Mouse (Mus musculus): ENCODE measurements at regions not wholly inside any gene's neighbourhood (a gene's known extent, or its start where the extent isn't known, plus 50 kb on each side); places are given as distances from the start of the nearest gene placed in this dataset.

DNA sequence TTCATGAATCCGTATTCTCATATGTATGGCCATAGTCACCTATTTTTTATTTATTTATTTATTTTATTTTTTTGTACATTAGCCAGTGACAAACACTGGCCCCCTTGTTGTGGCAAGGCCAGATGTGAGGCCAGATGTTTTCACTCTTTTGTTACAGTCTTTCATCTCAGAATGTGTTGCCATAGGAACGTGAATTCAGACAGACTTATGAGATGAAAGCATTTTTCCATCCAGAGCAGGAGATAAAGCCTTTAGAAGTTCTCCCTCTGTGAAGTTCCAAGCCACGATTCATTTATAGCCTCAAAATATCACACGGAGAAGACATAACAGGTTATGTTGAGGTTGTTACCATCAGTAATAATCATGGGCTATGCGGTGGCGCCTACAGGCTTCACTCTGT, 220.9 kb downstream of the Arpp21 start:
- peak; percentile 21 for DNase-seq (ENCODE audit: low read depth, low spot score)

DNA sequence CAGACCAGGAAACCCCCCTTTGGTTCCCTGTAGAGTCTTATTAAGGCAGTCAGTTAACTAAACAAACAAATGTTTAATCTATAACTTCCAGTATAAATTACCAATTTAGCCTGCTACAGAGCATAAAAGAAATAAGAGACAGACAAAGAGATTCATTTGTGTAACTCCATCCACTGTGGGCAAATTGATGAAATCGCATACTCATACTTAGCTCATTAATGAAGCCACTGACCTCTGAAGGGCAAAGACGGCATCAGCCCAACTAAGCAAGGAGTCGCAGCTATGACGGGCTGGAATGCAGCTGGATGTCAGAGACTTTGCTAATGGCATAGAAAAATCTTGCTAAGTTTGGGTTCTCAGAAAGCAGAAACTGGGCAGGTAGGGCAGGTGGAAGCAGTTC, 241.3 kb downstream of the Arpp21 start:
- DNase-seq (ENCODE audit: low read depth, low spot score), result no peak

- no peak for DNase-seq (ENCODE audit: low read depth, low spot score)
Measured at GRCm38 (mm10) chr9:111993844-111994243, 241.9 kb downstream of the Arpp21 start.

- DNase-seq (ENCODE audit: low read depth, low spot score), result no peak
Measured at GRCm38 (mm10) chr9:111990060-111990459, 245.7 kb downstream of the Arpp21 start.

DNA sequence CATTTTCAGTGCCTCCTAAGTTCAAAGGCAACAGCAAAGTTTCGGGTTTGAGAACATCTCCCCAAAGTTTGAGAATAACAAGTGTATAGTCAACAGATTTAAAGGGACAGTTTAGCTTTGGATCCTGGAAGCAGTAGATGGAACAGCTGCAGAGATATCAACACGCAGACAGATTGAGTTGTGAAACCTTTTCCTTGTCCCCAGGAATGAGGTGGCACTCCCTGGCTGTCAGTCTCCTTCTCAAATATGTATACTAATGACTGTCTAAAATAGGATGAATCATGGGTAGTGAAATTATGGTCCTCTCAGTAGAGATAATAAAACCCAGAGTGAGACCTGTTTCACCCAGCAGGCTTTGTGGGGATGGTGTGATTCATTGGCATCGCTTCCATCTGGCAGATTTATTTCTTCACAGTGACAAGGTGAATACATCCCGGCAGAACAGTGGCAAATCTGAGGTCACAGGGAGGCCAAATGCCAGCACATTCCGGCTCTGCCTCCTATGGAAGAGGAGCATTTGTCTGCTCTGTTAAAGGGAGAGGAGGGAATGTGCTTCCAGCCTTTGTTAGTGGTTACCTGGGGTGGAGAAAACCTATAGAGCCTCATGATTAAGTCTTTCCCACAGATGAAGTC, 272.2 kb downstream of the Arpp21 start:
- peak; percentile 88 for DNase-seq (ENCODE audit: low read depth, low spot score)

- peak; percentile 17 for DNase-seq (ENCODE audit: low read depth, low spot score)
Measured at GRCm38 (mm10) chr9:111957799-111958198, 267.7 kb upstream of the Stac start.

- DNase-seq (ENCODE audit: low read depth, low spot score), result peak; percentile 73
Measured at GRCm38 (mm10) chr9:111939271-111940067, 249.3 kb upstream of the Stac start.

DNA sequence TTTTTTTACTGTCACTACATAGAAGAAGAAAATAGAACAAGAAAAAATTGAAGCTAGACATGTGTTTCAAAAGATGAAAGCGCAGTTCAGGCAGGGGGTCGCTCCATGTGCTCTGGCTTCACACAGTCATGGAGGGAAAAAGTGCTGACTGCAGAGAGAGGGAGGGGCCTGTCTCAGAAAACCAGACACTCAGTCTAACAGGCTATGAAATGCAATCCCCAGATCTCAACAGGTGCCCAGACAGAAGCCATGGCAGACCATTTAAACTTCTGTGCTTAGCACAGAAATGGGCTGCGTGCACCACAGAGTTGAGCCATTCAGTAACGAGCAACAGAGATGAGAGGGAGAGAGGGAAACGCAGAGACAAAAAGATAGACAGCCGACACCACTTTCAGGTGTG, 242.3 kb upstream of the Stac start:
- DNase-seq (ENCODE audit: low read depth, low spot score), result no peak

DNA sequence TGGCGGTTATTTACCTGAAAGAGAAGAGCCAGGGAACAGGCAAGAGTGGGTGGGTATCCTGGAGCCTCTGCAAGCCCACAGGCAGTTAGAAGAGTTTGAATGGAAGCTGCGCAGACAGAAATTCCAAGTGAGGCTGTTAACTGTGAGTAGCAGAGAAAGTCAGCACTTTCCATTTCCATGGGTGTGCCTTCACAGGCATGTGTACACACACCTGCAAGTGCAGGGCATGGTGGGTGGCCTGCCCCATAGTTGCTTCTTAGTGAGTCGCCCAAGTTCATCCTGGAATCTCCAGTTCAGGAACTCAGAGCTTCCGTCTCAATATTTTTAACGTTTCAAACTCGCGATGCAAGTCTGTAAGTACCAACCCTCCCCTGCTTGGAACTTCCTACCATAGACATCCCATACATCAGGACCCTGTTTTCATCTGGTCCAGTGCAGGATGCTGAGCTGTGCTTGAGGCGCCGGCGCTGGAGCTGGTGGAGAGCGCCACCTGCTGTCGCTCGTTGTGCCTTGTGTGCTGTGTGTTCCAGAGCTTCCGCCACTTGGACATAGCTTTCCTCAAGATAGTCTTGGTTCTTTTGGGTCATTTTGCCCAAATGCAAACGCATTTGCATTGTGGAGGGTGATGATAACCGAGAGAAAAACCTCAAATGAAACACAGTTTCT, 228.3 kb upstream of the Stac start:
- DNase-seq (ENCODE audit: low read depth, low spot score), result peak; percentile 87

- DNase-seq (ENCODE audit: low read depth, low spot score), result peak; percentile 76
Measured at GRCm38 (mm10) chr9:111916684-111917535, 226.8 kb upstream of the Stac start.

GRCm38 (mm10) chr9:111908806-111909205, 218.7 kb upstream of the Stac start:
- DNase-seq (ENCODE audit: low read depth, low spot score), result no peak

- no peak for DNase-seq (ENCODE audit: low read depth, low spot score)
Measured at GRCm38 (mm10) chr9:111900196-111900595, 210.0 kb upstream of the Stac start.

DNA sequence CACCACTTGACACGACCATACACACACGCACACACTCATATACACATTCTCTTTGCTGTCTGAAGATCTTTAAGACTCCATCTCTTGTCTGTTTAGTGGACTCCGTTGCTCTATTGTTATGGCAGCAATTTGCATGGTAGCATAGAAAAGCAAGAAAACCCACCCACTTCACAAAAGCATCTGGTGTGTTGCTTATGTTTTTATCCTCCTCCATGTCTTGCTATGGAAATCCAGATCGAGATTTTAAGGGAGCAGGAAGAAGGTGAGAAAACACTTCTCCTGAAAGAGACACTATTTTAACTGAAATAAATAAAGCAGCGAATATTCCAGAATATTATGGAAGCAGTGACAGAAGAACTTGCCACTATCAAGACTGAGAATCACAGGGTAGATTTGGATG, 207.5 kb upstream of the Stac start:
- DNase-seq (ENCODE audit: low read depth, low spot score), result peak; percentile 68

GRCm38 (mm10) chr9:111879710-111880109, 189.6 kb upstream of the Stac start:
- DNase-seq (ENCODE audit: low read depth, low spot score), result no peak

DNA sequence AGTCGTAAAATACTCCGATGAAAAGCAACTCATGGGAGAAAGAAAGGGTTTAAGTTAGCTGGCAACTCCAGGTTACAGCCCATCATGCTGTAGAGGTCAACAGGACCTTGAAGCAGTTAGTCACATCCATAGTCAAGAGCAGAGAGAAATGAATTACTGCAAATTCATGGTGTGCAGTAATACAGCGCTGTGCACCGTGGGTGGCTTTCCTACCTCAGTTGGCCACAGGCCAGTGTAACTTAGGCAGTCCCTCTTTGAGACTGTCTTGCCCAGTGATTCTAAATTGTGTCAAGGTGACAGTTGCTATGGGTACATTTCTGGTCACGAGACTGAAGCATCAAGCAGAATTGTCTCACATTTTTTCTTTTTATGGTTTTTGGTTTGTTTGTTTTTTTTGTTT, 186.7 kb upstream of the Stac start:
- DNase-seq (ENCODE audit: low read depth, low spot score), result no peak

GRCm38 (mm10) chr9:111870466-111870865, 180.3 kb upstream of the Stac start:
- no peak for DNase-seq (ENCODE audit: low read depth, low spot score)

GRCm38 (mm10) chr9:111869801-111870382, 179.7 kb upstream of the Stac start:
- peak; percentile 24 for DNase-seq (ENCODE audit: low read depth, low spot score)

GRCm38 (mm10) chr9:111858051-111858450, 167.9 kb upstream of the Stac start:
- no peak for DNase-seq (ENCODE audit: low read depth, low spot score)

DNA sequence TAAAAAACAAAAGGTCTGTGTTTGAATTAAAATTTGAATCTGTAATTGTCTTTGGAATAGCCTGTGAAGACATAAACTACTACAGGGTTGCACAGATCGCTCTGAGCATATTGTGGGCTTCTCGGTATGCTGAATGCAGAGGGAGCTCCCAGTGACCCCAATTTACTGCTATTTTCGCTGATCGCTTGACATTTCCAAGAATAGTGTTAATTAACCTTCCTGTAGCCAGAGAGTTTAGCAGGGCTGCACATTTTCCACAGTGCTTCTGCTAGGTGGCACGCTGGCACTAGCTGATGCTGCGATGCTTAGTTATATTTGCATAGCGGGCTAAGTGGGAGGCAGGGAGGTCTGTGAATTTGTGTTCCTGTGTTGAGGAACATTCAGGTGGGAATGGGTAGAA, 164.8 kb upstream of the Stac start:
- DNase-seq (ENCODE audit: low read depth, low spot score), result no peak

DNA sequence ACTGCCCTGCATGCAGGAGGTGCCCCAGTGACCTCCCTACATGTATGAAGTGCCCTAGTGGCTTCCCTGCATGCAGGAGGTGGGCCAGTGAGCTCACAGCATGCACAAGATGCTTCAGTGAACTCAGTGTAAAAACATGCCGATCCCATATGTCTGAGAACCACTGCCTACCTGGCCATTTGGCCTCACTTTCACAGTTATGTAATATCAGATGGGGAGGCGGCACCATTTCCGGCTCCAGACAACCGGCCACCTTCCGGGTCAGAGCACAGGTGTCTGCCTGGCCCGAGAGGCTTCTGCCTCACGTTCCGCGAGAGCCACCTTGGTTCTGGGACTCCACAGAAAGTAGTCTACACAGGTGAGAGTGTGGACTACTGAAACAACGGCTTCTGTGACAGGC, 156.2 kb upstream of the Stac start:
- DNase-seq (ENCODE audit: low read depth, low spot score), result no peak

GRCm38 (mm10) chr9:111841151-111841550, 151.0 kb upstream of the Stac start:
- peak; percentile 18 for DNase-seq (ENCODE audit: low read depth, low spot score)
